Mouse (Mus musculus) 416B (cell line): ENCODE results near the gene Serinc5.

Experiments used
- DNase-seq: peaks from one replicate; pipeline ENCODE4 v3.0.0; 2011; ENCODE audit warnings: low read depth

Serinc5 gene

GRCm38 (mm10) chr13:92613094-92613493, 2.2 kb downstream of the Serinc5 start:
- DNase-seq: peak; percentile 13

- no peak for DNase-seq
Measured at GRCm38 (mm10) chr13:92615201-92615600, 4.3 kb downstream of the Serinc5 start.

- no peak for DNase-seq
Measured at GRCm38 (mm10) chr13:92616459-92616858, 5.6 kb downstream of the Serinc5 start.

GRCm38 (mm10) chr13:92626196-92626595, 15.3 kb downstream of the Serinc5 start:
- no peak for DNase-seq

DNA sequence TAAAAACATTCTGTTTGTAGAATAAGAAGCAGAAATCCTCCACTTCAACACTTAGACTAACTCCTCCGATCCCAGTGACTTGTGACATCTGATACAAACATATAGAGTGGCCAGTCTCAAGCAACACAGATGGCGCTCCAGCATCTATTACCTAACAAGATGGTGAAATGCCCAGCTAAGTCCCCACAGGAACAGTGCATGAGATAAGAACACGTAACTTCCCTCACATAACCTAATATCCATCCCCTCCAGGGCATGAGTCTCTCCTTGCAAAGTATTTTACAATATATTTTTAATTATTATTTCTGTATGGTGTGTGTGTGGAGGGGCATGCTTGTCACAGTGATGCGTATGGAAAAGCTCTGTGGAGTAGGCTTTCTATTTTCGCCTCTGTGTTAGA, 15.8 kb downstream of the Serinc5 start:
- DNase-seq: no peak

- DNase-seq: no peak
Measured at GRCm38 (mm10) chr13:92629509-92629908, 18.6 kb downstream of the Serinc5 start.

DNA sequence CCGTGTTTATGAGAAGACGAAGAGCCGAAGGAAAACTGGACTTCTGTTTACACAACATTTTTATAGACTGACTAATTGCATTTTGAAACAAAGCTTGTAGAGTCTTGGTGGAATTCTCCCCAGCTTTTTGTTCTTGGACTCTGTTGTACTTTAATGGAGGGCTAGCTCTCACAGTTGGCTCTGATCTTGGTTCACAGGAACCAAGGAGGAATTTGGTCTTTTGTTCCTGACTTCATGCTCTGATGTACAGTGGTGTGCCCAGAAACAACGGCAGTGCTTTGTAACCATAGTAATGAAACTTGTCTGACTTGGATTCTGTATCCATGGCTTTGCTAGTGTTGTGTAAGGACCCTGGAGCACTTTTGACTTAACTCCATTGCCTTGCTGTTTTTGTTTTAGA, 20.6 kb downstream of the Serinc5 start:
- no peak for DNase-seq

GRCm38 (mm10) chr13:92632550-92632949, 21.7 kb downstream of the Serinc5 start:
- DNase-seq: no peak

GRCm38 (mm10) chr13:92635040-92635439, 24.1 kb downstream of the Serinc5 start:
- DNase-seq: no peak

DNA sequence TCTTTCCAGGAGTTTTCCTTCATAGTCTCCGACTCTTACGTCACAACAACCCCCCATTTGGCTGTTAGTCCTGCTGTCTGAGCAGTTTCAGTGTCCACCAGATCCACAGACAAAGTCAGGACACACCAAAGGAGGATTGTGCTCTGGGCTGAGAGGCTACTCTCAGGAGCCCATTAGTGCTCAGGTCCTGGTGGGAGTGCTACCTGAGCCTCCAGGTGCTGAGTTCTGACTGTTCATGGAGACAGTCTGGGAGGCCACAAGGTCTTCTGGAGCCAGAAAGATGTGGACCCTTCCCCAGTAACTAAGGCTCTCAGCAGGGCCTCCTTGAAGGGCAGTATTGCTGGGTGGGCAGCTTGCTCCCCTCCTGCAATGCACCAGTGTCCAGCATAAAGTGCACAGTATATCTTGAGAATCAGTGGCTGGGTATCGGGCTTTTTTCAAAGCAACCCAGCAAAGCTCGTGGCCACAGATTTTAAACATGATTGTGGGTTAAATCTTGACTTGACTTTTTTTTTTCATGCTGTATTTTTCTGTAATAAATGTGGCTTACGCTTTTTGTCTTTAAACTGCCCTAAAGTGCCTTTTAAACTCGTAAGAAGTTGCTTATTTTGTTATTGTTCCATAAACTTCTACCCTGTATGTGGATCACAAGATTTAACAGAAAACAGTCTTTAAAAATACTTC, 25.5 kb downstream of the Serinc5 start:
- DNase-seq: no peak

DNA sequence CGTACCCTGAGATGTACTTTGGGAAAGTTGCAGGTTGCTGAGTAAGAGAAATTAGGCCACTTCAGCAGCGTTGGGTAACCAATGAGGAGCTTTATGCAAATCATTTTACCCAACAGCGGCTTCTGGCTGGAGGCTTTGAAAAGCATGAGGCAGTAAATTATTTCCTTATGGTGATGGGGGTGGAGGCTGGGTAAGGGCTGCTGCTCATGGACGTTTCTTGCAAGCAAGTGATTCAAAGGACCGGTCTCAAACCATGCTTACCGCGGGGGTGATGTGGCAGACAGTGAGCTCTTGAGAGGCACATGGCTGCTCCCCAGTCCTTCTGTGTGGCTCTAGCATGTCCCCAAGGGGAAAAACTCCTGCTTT, 26.0 kb downstream of the Serinc5 start:
- DNase-seq: peak; percentile 46

DNA sequence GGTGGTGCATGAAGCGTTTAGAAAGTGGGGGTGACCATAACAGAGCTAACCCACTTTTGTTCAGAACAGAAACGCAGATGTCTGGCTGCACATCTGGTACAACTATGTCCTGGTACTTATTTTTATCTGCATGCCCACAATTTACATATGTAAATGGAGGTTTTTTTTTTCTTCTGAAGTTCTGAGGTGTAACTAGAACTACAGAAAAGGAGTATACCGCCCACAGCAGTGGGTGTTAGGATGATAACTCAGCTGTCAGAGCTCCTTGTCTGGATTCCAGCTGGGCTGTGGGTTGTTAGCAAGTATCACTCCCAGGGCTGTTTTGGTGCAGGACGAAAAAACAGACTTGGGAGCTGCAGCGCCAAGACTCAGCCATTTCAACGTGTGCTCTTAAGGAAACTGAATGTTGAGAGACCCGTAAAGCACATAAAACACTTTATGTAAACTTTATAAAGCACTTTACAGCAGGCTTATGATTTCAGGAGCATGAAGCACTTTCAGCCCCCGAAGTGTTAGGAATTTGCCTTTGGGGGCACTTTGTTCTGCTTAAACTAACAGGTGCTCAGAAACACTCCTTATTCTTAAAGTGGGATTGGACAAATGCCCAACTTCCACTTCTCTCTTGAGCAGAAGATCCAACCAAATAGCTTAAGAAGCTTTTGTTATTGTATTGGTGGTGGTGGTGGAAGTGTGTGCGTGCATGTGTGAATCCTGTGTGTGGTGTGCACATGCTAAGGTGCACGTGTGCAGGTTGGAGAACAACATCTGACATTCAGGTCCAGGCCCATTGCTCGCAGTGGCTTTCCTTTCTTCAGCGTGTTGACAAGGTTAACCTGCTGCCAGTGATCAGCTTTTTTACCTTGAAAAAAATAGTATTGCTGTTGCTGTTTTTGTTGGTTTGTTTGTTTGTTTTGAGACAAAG, 28.5 kb downstream of the Serinc5 start:
- DNase-seq: no peak

DNA sequence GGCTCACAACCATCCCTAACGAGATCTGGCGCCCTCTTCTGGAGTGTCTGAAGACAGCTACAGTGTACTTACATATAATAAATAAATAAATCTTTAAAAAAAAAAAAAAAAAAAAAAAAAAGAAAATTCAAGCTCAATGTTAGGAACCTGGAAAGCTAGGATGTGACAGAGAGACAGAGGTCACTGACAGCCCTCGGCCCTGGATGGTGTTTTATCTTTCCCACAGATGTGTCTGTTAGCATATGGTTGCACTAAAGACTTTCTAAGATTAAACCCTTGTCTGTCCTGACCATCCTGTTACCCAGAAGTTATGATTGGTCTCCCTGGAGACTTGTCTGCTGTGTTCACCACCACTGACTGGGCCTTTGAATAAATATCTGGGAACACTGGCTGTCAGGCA, 33.3 kb downstream of the Serinc5 start:
- DNase-seq: no peak

- no peak for DNase-seq
Measured at GRCm38 (mm10) chr13:92644753-92645152, 33.9 kb downstream of the Serinc5 start.

DNA sequence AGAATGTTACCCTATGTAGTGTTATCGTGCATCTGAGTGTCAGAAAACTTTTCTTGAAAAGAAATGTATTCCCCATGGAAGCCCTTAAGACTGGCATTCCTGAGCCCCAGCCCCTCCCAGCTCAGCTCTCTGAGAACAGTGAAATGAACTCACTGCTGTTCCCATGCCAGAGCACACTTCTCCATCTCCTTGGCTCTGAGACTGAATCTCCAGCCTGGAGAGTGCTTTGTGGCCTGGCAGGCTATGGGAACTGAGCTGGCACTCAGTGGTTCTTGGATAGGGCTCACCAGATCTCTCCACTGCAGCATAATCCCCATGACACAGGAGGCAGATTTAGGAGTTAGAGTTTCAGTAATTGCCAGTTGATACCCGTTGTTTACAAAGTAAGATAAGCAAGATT, 36.8 kb downstream of the Serinc5 start:
- no peak for DNase-seq

- no peak for DNase-seq
Measured at GRCm38 (mm10) chr13:92649111-92649510, 38.2 kb downstream of the Serinc5 start.

GRCm38 (mm10) chr13:92650956-92651355, 40.1 kb downstream of the Serinc5 start:
- DNase-seq: no peak

DNA sequence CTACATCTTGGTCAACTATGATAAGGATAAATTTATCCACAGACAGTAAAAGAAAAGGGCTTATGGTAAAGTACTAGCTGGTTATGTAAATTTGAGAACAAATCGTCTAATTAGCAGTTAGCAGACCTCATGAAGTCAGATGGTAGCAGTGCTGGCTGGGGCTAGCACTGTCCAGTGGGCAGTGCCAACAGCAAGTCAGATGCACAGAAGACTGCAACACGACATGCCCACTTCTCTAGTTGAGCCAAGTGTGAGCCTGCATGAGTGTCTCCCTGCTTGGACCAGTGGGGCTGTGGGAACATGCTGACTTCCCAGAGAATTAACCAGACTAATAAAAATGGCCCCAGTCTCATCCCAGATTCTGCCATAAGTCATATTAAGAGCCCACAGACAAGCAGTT, 41.6 kb downstream of the Serinc5 start:
- no peak for DNase-seq

GRCm38 (mm10) chr13:92653283-92653682, 42.4 kb downstream of the Serinc5 start:
- DNase-seq: no peak

GRCm38 (mm10) chr13:92656815-92657513, 46.1 kb downstream of the Serinc5 start:
- DNase-seq: no peak

- DNase-seq: no peak
Measured at GRCm38 (mm10) chr13:92659611-92660010, 48.7 kb downstream of the Serinc5 start.

GRCm38 (mm10) chr13:92662555-92663286, 51.8 kb downstream of the Serinc5 start:
- no peak for DNase-seq
